ENCODE assay signal across 12 mouse cellular contexts in the genomic region with DNA sequence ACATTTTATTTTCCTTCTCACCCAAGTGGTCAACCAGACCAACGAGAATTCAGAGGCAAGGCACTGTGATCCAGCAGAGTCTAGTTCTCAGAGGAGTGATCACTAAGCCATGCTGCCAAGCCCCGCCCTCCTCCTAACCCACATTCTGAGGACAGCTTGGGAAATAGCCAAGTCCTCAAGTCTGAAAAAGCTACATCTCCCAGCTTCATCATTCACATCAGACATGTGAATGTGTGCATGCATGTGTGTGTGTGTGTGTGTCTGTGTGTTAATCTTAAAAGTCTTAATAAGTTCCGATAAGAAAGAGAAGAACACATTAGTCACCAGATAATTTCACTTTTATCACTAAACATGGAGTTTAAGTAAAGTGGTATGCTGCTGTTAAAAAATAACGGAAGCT.
DNase-seq lines count a peak whose midpoint lies in the region; ATAC-seq and TF ChIP-seq lines count a peak whose summit lies in the region.
"Had no signal": no experiment of that assay in that cellular context is flagged by ENCODE, and none has a peak within 500 bp of the region (broad histone marks: within the 10 kb centered on the region; RNA-seq: fewer than 3 reads in every experiment).

No protein-coding gene starts in this region.

- peaks cover 3% of the 10 kb centered on the region; the same call in 1 of the 2 replicates for H3K4me1 ChIP-seq in heart, adult 2 months (ENCODE audit: control insufficient read depth, insufficient read depth, low read length)
- H3K4me1 ChIP-seq in heart, embryonic 11.5 days (ENCODE audit: control insufficient read depth, insufficient read depth, low read length): no peaks in the 10 kb centered on the region
- H3K4me1 ChIP-seq: megakaryocyte, embryonic 14.5 days had no signal

- H3K36me3 ChIP-seq in heart, adult 2 months (ENCODE audit: control insufficient read depth, insufficient read depth, low read length): no peaks in the 10 kb centered on the region
- 0 out of 2 replicates have a peak, but pooled peaks cover 5% of the 10 kb centered on the region for H3K36me3 ChIP-seq in heart, embryonic 11.5 days (ENCODE audit: control insufficient read depth, insufficient read depth, low read length)

- WGBS in heart, adult 2 months: 49% methylated on average over 4 of the region's 4 CpGs
- 78% methylated on average over 4 of the region's 4 CpGs for WGBS in heart, embryonic 11.5 days (ENCODE audit: insufficient replicate concordance)

- no peak overlapping the region for H3K4me2 ChIP-seq in heart, embryonic 11.5 days

- H3K4me3 ChIP-seq in heart, adult 2 months: no peak overlapping the region
- no peak overlapping the region for H3K4me3 ChIP-seq in heart, embryonic 11.5 days (ENCODE audit: low read depth, low read length)
- H3K4me3 ChIP-seq: megakaryocyte, embryonic 14.5 days had no signal

- TF ChIP-seq CTCF in heart, adult 2 months (IDR thresholded peaks at IDR 0.05): no peak

- no peak overlapping the region for H3K9ac ChIP-seq in heart, adult 2 months (ENCODE audit: low read depth, low read length)
- H3K9ac ChIP-seq in heart, embryonic 11.5 days (ENCODE audit: low read depth, low read length): no peak overlapping the region

- DNase-seq in heart, adult 2 months: peak; percentile 65 to 69
- DNase-seq in ZHBTc4 (ENCODE audit: low read depth, low spot score): peak; percentile 3
- peak; percentile 55 to 80 for DNase-seq in heart, adult 9 months (ENCODE audit: low spot score in 2 of 2)
- DNase-seq in lung, postnatal 14 days: peak; percentile 59
- no peak for DNase-seq in c-Kit-positive CD71-positive TER-119-positive erythroid progenitor cells, embryonic 14.5 days (ENCODE audit: low spot score)
- no peak for DNase-seq in cerebellum, adult 18-20 months
- DNase-seq: thymus, postnatal 4 days had no signal

- no peak for TF ChIP-seq POLR2A in heart, adult 2 months (IDR thresholded peaks at IDR 0.05; ENCODE audit: insufficient read depth, low read depth, low read length)

- H3K27me3 ChIP-seq in heart, adult 2 months (ENCODE audit: control insufficient read depth, insufficient read depth, low read length): no peaks in the 10 kb centered on the region
- H3K27me3 ChIP-seq in heart, embryonic 11.5 days (ENCODE audit: control insufficient read depth, insufficient read depth, low read length): no peaks in the 10 kb centered on the region
- H3K27me3 ChIP-seq: megakaryocyte, embryonic 14.5 days had no signal

- no peak for ATAC-seq in heart, embryonic 11.5 days (replicated peaks; ENCODE audit: insufficient number of reproducible peaks, low FRiP score, low TSS enrichment)
- no peak for ATAC-seq in megakaryocyte progenitor cell, adult 5-6 weeks (replicated peaks; ENCODE audit: poor library complexity)
- ATAC-seq: forebrain, embryonic 16.5 days; intestine, postnatal 0 days had no signal

- H3K27ac ChIP-seq in heart, adult 2 months: peak overlapping the region; percentile 26
- H3K27ac ChIP-seq in heart, embryonic 11.5 days (ENCODE audit: low read depth, low read length): no peak overlapping the region

- no peaks in the 10 kb centered on the region for H3K9me3 ChIP-seq in heart, embryonic 11.5 days (replicated peaks; ENCODE audit: control insufficient read depth, low read length)
- H3K9me3 ChIP-seq: megakaryocyte, embryonic 14.5 days had no signal

- intact Hi-C loops in heart, adult 2 months (cut with DNase I): no loop called here

- H3K79me2 ChIP-seq in heart, adult 2 months (replicated peaks; ENCODE audit: control insufficient read depth, insufficient read depth, low read length): no peaks in the 10 kb centered on the region

- TF ChIP-seq EP300 in heart, adult 2 months (IDR thresholded peaks at IDR 0.05; ENCODE audit: insufficient read depth, low read depth, low read length): no peak

Comparison
In these comparisons a context has a peak if more than half of its experiments do, and no peak if none do; other contexts are left out.
1. DNase-seq: peak in heart, adult 2 months (2 of 2), ZHBTc4 (single experiment), heart, adult 9 months (2 of 2) and lung, postnatal 14 days (single experiment); none in c-Kit-positive CD71-positive TER-119-positive erythroid progenitor cells, embryonic 14.5 days (single experiment) and cerebellum, adult 18-20 months (0 of 2).